Mouse (Mus musculus): ENCODE results near the gene Specc1l. TPM values are rescaled to one million over a fixed set of nuclear protein-coding genes. Genes with fewer than 3 reads are reported as not detected.

Gene Specc1l
- polyA plus RNA-seq, 1 experiment, result 23.1 TPM

GRCm38 (mm10) chr10:75236156-75236555 lies 24.3 kb downstream of the Specc1l start:
- no peak overlapping the region for H3K27ac ChIP-seq (ENCODE audit: insufficient read depth, low read length)
- no peak overlapping the region for H3K4me3 ChIP-seq (ENCODE audit: insufficient read depth, low read length)
- TF ChIP-seq CTCF (IDR thresholded peaks at IDR 0.05; ENCODE audit: extremely low read depth, insufficient read depth, low read length) (no peak), POLR2A (IDR thresholded peaks at IDR 0.05; ENCODE audit: extremely low read depth, insufficient read depth, low read length) (no peak)

GRCm38 (mm10) chr10:75237166-75237565 lies 25.3 kb downstream of the Specc1l start:
- TF ChIP-seq POLR2A (IDR thresholded peaks at IDR 0.05; ENCODE audit: extremely low read depth, insufficient read depth, low read length) (no peak), CTCF (IDR thresholded peaks at IDR 0.05; ENCODE audit: extremely low read depth, insufficient read depth, low read length) (no peak)
- Histone ChIP-seq H3K4me3 (ENCODE audit: insufficient read depth, low read length) (no peak overlapping the region), H3K4me1 (ENCODE audit: control insufficient read depth, insufficient read depth, low read length) (peaks cover 2% of the 10 kb centered on the region; the same call in 1 of the 2 replicates), H3K27ac (ENCODE audit: insufficient read depth, low read length) (no peak overlapping the region)

More at GRCm38 (mm10) chr10:75236156-75236555, 24.3 kb downstream of the Specc1l start:
- H3K4me1 ChIP-seq (ENCODE audit: control insufficient read depth, insufficient read depth, low read length), result peaks cover 2% of the 10 kb centered on the region; the same call in 1 of the 2 replicates

- Histone ChIP-seq H3K4me3 (ENCODE audit: insufficient read depth, low read length) (no peak overlapping the region), H3K27ac (ENCODE audit: insufficient read depth, low read length) (no peak overlapping the region), H3K4me1 (ENCODE audit: control insufficient read depth, insufficient read depth, low read length) (no peaks in the 10 kb centered on the region)
- TF ChIP-seq POLR2A (IDR thresholded peaks at IDR 0.05; ENCODE audit: extremely low read depth, insufficient read depth, low read length), result no peak
Measured at GRCm38 (mm10) chr10:75240583-75241250, 28.8 kb downstream of the Specc1l start.

GRCm38 (mm10) chr10:75245806-75246205 lies 33.9 kb downstream of the Specc1l start:
- H3K27ac ChIP-seq (ENCODE audit: insufficient read depth, low read length), result no peak overlapping the region
- no peak overlapping the region for H3K4me3 ChIP-seq (ENCODE audit: insufficient read depth, low read length)
- TF ChIP-seq CTCF (IDR thresholded peaks at IDR 0.05; ENCODE audit: extremely low read depth, insufficient read depth, low read length) (no peak), POLR2A (IDR thresholded peaks at IDR 0.05; ENCODE audit: extremely low read depth, insufficient read depth, low read length) (no peak)
- H3K4me1 ChIP-seq (ENCODE audit: control insufficient read depth, insufficient read depth, low read length), result no peaks in the 10 kb centered on the region

GRCm38 (mm10) chr10:75246331-75246730 lies 34.5 kb downstream of the Specc1l start:
- Histone ChIP-seq H3K4me1 (ENCODE audit: control insufficient read depth, insufficient read depth, low read length) (no peaks in the 10 kb centered on the region), H3K4me3 (ENCODE audit: insufficient read depth, low read length) (no peak overlapping the region), H3K27ac (ENCODE audit: insufficient read depth, low read length) (no peak overlapping the region)
- TF ChIP-seq CTCF (IDR thresholded peaks at IDR 0.05; ENCODE audit: extremely low read depth, insufficient read depth, low read length), result no peak
- TF ChIP-seq POLR2A (IDR thresholded peaks at IDR 0.05; ENCODE audit: extremely low read depth, insufficient read depth, low read length), result no peak

GRCm38 (mm10) chr10:75251011-75251410 lies 39.1 kb downstream of the Specc1l start:
- Histone ChIP-seq H3K4me1 (ENCODE audit: control insufficient read depth, insufficient read depth, low read length) (no peaks in the 10 kb centered on the region; the same call in 1 of the 2 replicates), H3K4me3 (ENCODE audit: insufficient read depth, low read length) (no peak overlapping the region), H3K27ac (ENCODE audit: insufficient read depth, low read length) (no peak overlapping the region)
- TF ChIP-seq CTCF (IDR thresholded peaks at IDR 0.05; ENCODE audit: extremely low read depth, insufficient read depth, low read length), result peak; percentile 56
- no peak for TF ChIP-seq POLR2A (IDR thresholded peaks at IDR 0.05; ENCODE audit: extremely low read depth, insufficient read depth, low read length)

GRCm38 (mm10) chr10:75252301-75253022 lies 40.6 kb downstream of the Specc1l start:
- Histone ChIP-seq H3K4me3 (ENCODE audit: insufficient read depth, low read length) (no peak overlapping the region), H3K27ac (ENCODE audit: insufficient read depth, low read length) (no peak overlapping the region), H3K4me1 (ENCODE audit: control insufficient read depth, insufficient read depth, low read length) (no peaks in the 10 kb centered on the region; the same call in 1 of the 2 replicates)
- no peak for TF ChIP-seq POLR2A (IDR thresholded peaks at IDR 0.05; ENCODE audit: extremely low read depth, insufficient read depth, low read length)
- no peak for TF ChIP-seq CTCF (IDR thresholded peaks at IDR 0.05; ENCODE audit: extremely low read depth, insufficient read depth, low read length)

- no peak overlapping the region for H3K27ac ChIP-seq (ENCODE audit: insufficient read depth, low read length)
- H3K4me3 ChIP-seq (ENCODE audit: insufficient read depth, low read length), result no peak overlapping the region
- no peaks in the 10 kb centered on the region; the same call in none of the 2 replicates for H3K4me1 ChIP-seq (ENCODE audit: control insufficient read depth, insufficient read depth, low read length)
- TF ChIP-seq CTCF (IDR thresholded peaks at IDR 0.05; ENCODE audit: extremely low read depth, insufficient read depth, low read length) (peak; percentile 37; the same call in 1 of the 2 replicates), POLR2A (IDR thresholded peaks at IDR 0.05; ENCODE audit: extremely low read depth, insufficient read depth, low read length) (no peak)
Measured at GRCm38 (mm10) chr10:75255091-75255490, 43.2 kb downstream of the Specc1l start.

GRCm38 (mm10) chr10:75257401-75257800 lies 45.5 kb downstream of the Specc1l start:
- Histone ChIP-seq H3K4me3 (ENCODE audit: insufficient read depth, low read length) (no peak overlapping the region), H3K4me1 (ENCODE audit: control insufficient read depth, insufficient read depth, low read length) (no peaks in the 10 kb centered on the region; the same call in 1 of the 2 replicates), H3K27ac (ENCODE audit: insufficient read depth, low read length) (no peak overlapping the region)
- TF ChIP-seq CTCF (IDR thresholded peaks at IDR 0.05; ENCODE audit: extremely low read depth, insufficient read depth, low read length) (no peak), POLR2A (IDR thresholded peaks at IDR 0.05; ENCODE audit: extremely low read depth, insufficient read depth, low read length) (no peak)

- no peak overlapping the region for H3K27ac ChIP-seq (ENCODE audit: insufficient read depth, low read length)
- no peak for TF ChIP-seq POLR2A (IDR thresholded peaks at IDR 0.05; ENCODE audit: extremely low read depth, insufficient read depth, low read length)
- TF ChIP-seq CTCF (IDR thresholded peaks at IDR 0.05; ENCODE audit: extremely low read depth, insufficient read depth, low read length), result no peak
- no peak overlapping the region for H3K4me3 ChIP-seq (ENCODE audit: insufficient read depth, low read length)
- H3K4me1 ChIP-seq (ENCODE audit: control insufficient read depth, insufficient read depth, low read length), result no peaks in the 10 kb centered on the region; the same call in 1 of the 2 replicates
Measured at GRCm38 (mm10) chr10:75258241-75258640, 46.4 kb downstream of the Specc1l start.

All from cortical plate, adult 2 months (tissue).